Mouse (Mus musculus) sigmoid colon, adult 10 weeks (tissue): ENCODE measurements around the gene Pam. TPM values are rescaled to one million over a fixed set of nuclear protein-coding genes. Genes with fewer than 3 reads are reported as not detected.

Source experiments
- polyA plus RNA-seq: library from polyadenylated mRNA; stranded (reverse); fragments of 350-450 nt; fragmentation: Illumina TruSeq; extraction: RNeasy Lipid Tissue Mini Kit (QIAGEN cat#74804); gene quantifications from one replicate; pipeline ENCODE4 v1.2.3, GENCODE M21; 2014; ENCODE audit warnings: low read depth, low replicate concordance

Gene Pam
- polyA plus RNA-seq: 234 TPM

DNA sequence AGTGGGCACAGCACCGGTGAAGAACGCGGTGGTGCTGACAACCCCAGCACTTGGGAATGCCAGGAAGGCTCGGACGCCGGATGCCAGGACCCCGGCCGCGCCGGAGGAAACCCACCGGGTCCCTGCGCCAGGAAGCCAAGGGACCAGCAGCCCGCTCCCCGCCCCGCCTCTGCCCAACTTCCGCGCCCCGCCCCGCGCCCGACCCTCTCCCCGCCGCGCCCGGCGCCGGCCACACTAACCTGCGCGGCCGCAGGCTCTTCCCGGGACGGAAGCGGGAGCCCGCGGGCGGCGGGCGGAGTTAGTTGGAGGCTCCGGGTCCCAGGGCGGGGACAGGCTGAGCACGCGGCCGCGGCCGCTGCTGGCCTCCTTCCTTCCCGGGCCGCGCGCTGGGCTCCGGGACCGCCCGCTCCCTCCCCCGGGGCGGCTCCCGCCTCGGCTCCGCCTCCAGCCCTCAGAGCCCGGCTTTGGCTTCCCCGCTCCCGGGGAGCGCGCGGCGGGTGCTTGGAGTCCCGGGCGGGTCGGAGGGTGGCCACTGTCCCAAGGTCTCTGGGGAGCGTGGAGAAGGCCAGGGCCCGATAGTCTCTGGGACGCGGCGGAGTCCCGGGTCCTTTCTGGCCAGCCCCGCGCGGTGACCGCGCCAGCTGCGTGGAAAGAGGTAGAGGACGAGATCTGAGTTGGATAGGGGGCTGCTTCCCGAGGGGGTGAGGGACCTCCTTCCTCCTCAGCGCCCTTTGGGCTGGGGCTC lies at the start of gene Pam:
Gene Pam, minus strand, starts transcription at position 401 of the 745 bp plus-strand sequence.

DNA sequence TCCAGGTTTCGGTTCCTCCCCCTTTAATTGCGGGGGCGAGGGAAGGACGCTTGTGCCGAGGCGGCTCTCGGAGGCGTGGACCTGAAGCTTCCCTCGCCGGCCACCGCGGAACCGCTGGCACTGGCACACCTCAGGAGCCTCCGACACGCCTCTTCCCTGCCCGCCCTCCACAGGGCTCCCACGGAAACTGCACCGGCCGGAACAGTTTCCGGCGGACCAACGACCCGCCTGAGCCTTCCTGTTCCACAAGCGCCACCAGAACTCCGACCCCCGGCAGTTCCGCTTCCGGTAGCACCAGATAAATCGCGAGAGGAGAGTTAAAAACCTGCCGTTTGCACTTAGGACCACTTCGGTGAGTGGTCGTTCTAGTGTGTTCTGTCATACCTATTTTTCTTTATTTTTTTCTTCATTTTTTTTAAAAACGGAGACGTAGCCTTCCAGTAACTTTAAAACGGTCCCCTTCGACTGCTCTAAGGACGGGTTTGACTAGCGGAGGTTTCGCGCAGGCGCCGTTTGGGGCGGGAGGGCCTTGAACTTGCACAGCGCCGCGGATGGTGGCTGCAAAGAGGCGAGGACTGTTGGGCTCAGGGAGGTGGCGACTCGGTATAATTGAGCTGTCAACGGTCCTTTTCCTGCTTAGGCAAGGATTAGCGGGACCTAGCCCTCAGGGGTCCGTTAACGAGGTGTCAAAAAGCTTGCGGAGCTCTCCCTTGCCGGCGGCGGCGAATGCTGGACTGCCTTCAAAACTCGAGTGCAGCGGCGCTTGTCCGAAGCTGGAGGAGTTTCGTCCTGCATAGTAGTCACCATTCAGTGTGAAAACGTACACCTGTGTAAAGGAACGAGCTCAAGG lies 325.3 kb downstream of the Pam start, which contains the start of the genes Gin1 and Ppip5k2:
Gene Gin1, plus strand, starts transcription at position 269 of the 850 bp plus-strand sequence.
Gene Ppip5k2, minus strand, starts transcription at position 508 of the 850 bp plus-strand sequence.

